Mouse (Mus musculus) ES-E14 (cell line): ENCODE data around the gene Dmrt1. TPM values are rescaled to one million over a fixed set of nuclear protein-coding genes. Genes with fewer than 3 reads are reported as not detected.

ENCODE experiments used
- DNase-seq: peaks from one replicate; pipeline ENCODE4 v3.0.0-alpha.2; 2013; ENCODE audit warnings: low read depth, low spot score
- H3K27ac ChIP-seq: 2 replicates; pipeline ENCODE4 v1.5.1; 2012; ENCODE audit warnings: low read depth, mild to moderate bottlenecking, low read length, moderate library complexity, mixed read lengths; ENCODE audit not compliant: poor library complexity, insufficient read depth, severe bottlenecking
- H3K36me3 ChIP-seq: 2 replicates; pipeline ENCODE4 v1.6.1; 2012; ENCODE audit warnings: mild to moderate bottlenecking, low read length, moderate library complexity, mixed read lengths; ENCODE audit not compliant: control insufficient read depth, poor library complexity, insufficient read depth, severe bottlenecking
- H3K4me1 ChIP-seq, 2 experiments: fragments of 150-350 bp in 1 of 2; sonication (generic) in 1 of 2; 2 replicates each; pipeline ENCODE4 v1.6.1; 2012; ENCODE audit warnings: low read length in 2 of 2, mild to moderate bottlenecking in 1 of 2, mixed read lengths in 1 of 2; ENCODE audit not compliant: control insufficient read depth in 2 of 2, insufficient read depth in 2 of 2, poor library complexity in 1 of 2
- H3K4me3 ChIP-seq, 2 experiments: fragments of 150-350 bp in 1 of 2; sonication (generic) in 1 of 2; 2 replicates each; pipeline ENCODE4 v1.5.1; 2012; ENCODE audit warnings: low read length in 2 of 2, low read depth in 1 of 2, mild to moderate bottlenecking in 1 of 2, mixed read lengths in 1 of 2; ENCODE audit not compliant: insufficient read depth in 1 of 2, poor library complexity in 1 of 2, severe bottlenecking in 1 of 2
- H3K9ac ChIP-seq: 2 replicates; pipeline ENCODE4 v1.6.1; 2012; ENCODE audit warnings: low read depth, mild to moderate bottlenecking, low read length, mixed read lengths; ENCODE audit not compliant: poor library complexity, insufficient read depth, severe bottlenecking
- H3K9me3 ChIP-seq: fragments of 150-350 bp; sonication (generic); 2 replicates; pipeline ENCODE4 v1.6.1; 2012; ENCODE audit warnings: low read depth, mild to moderate bottlenecking, low read length; ENCODE audit not compliant: control insufficient read depth, insufficient read depth
- CHD2 ChIP-seq: IDR thresholded peaks from 2 replicates; pipeline ENCODE4 v1.6.1; 2014; ENCODE audit warnings: mild to moderate bottlenecking, low read depth, low read length, inconsistent platforms
- HCFC1 ChIP-seq: IDR thresholded peaks from 2 replicates; pipeline ENCODE4 v1.6.1; 2012; ENCODE audit warnings: low read length, inconsistent platforms, borderline replicate concordance; ENCODE audit not compliant: insufficient read depth
- MAFK ChIP-seq: IDR thresholded peaks from 2 replicates; pipeline ENCODE4 v1.6.1; 2014; ENCODE audit warnings: mild to moderate bottlenecking, low read depth, low read length, inconsistent platforms; ENCODE audit not compliant: insufficient read depth
- ZC3H11A ChIP-seq: IDR thresholded peaks from 2 replicates; pipeline ENCODE4 v1.6.1; 2012; ENCODE audit warnings: low read depth, mild to moderate bottlenecking, inconsistent platforms, low read length, borderline replicate concordance
- ZNF384 ChIP-seq: IDR thresholded peaks from 2 replicates; pipeline ENCODE4 v1.6.1; 2012; ENCODE audit warnings: low read depth, low read length, inconsistent platforms
- in situ Hi-C, 2 experiments: fragments of 600-800 bp; cut with MboI; formaldehyde crosslinking; loops; one replicate each; pipeline ENCODE4 v1.15.1; 2025; ENCODE audit warnings: low sequenced_read_pairs in 2 of 2, inconsistent platforms in 1 of 2; ENCODE audit not compliant: unreplicated experiment in 2 of 2
- total RNA-seq: library from RNA; depleted of rRNA; stranded (reverse); fragments of 300-350 nt; gene quantifications from 2 replicates; pipeline ENCODE4 v1.2.3, GENCODE M21; 2012; rRNA removed

Gene Dmrt1
- total RNA-seq, 1 experiment = 12.3 TPM

DNA sequence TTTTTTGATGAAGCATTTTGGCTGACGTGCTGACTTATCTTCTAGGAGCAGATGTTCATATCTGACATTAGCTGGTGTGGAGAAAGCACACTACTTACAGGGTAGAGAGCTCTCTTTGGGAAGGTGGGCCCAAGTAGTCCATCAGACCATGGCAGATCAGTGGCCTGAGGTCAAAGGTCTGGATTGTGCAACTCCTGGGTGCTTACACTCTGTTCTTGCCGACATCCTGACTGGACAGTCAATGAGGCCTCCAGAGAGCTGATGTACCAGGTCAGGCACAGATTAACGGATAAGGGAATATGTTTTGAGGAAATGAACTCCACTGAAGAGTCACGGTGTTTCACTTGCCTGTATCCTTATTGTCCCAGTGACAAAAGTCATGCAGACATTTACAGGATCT is 143.3 kb downstream of the Dmrt1 start:
- no peaks in the 10 kb centered on the region for H3K4me1 ChIP-seq
- H3K9me3 ChIP-seq = no peaks in the 10 kb centered on the region
- H3K27ac ChIP-seq = no peak overlapping the region
- TF ChIP-seq HCFC1 (no peak), CHD2 (no peak), ZC3H11A (no peak), MAFK (no peak), ZNF384 (no peak)
- H3K4me3 ChIP-seq = no peak overlapping the region
- no peak overlapping the region for H3K9ac ChIP-seq
- H3K36me3 ChIP-seq = no peaks in the 10 kb centered on the region
- DNase-seq = no peak
- in situ Hi-C loops = loop anchor here (25.0 kb wide), 1 partner anchor 311 kb away; no protein-coding TSS in a partner anchor

DNA sequence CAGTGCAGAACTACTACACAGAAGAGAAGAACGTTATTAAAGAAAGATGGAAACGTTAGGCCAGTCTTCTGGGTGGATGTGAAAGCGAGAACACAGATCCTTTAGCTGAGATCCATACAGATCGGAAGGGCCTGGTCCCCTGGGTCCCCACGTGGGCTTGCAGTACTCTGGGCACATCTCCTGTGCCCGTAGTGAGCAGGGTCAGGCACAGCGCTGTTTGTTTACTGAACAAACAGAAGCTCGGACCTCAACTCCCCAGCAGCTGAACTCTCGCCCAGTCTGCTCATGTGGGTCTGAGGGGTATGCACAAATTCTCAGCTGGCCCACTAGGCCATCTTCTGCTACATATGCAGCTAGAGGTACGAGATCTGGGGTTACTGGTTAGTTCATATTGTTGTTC is 145.1 kb downstream of the Dmrt1 start:
- TF ChIP-seq CHD2 (no peak), ZC3H11A (no peak), ZNF384 (no peak), HCFC1 (no peak), MAFK (no peak)
- in situ Hi-C loops = no loop called here

DNA sequence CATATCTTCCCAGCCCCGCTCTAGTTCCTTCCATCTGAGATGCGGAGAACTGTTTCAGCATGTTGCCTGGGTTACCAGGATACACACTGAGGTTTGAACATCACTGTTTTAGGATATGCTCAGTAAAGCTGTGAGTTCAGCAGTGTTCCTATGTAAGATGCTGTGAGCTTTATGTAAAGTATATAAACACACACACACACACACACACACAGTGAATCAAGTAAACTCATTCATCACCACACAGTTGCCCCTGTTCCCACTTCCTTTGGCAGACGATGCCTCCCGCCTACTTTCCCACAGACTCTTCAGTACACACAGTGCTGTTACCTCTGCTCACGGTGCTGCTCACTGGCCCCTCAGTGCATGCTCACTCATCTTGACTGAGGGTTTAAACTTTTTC is 147.1 kb downstream of the Dmrt1 start:
- no peak for TF ChIP-seq HCFC1
- no peak for DNase-seq
- no peak overlapping the region for H3K27ac ChIP-seq
- in situ Hi-C loops = no loop called here
- no peak overlapping the region for H3K9ac ChIP-seq
- no peaks in the 10 kb centered on the region for H3K4me1 ChIP-seq
- no peaks in the 10 kb centered on the region for H3K9me3 ChIP-seq
- no peaks in the 10 kb centered on the region for H3K36me3 ChIP-seq
- H3K4me3 ChIP-seq = no peak overlapping the region

More for the DNA sequence above, 145.1 kb downstream of the Dmrt1 start:
- H3K36me3 ChIP-seq = no peaks in the 10 kb centered on the region
- H3K4me3 ChIP-seq = no peak overlapping the region
- H3K9me3 ChIP-seq = no peaks in the 10 kb centered on the region
- H3K9ac ChIP-seq = no peak overlapping the region
- DNase-seq = no peak
- no peak overlapping the region for H3K27ac ChIP-seq
- H3K4me1 ChIP-seq = no peaks in the 10 kb centered on the region

Other genes starting within 250 kb of the Dmrt1 start
- 0.37 and 0.40 TPM in 2 replicates for gene Dmrt3, start 104.7 kb downstream of the Dmrt1 start, total RNA-seq
- 0.16 and 0.31 TPM in 2 replicates for gene Dmrt2, start 166.8 kb downstream of the Dmrt1 start, total RNA-seq